Mouse (Mus musculus): ENCODE measurements around the gene Mcur1.

The Mcur1 gene

DNA sequence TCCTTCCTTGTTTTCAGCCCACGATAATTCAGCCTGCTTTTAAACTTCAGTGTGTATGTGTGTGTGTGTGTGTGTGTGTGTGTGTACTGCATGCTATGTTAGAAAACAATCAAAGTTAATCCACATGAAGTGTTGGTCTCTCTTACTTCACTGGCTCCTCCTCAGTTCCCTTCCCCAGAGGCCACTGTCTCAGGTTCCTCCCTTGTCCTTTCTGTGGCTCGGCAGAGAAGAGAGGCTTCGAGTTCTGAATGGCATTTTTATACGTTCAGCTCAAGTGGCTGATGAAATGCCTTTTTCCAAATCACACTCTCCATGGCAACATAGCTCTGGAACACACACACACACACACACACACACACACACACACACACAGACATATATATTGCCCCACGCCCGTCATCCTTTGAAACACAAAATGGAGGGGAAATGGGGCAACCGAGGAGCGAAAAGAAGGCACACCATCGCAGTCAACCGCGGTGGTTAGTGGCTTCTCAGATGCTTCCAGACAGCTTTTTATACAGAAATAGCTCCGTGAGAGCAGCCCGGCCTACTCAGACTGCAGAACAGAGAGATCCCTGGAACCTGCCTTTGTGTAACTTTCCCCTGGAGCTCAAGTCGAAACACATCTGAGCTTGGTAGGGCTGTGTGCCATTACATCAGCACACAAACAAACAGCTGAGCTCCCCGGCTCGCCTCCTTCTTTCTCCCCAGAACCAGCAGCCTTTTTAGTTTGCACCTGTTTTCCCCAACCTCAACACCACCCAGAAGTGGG is 34.4 kb downstream of the Mcur1 start:
- DNase-seq (ENCODE audit: low spot score), result no peak

DNA sequence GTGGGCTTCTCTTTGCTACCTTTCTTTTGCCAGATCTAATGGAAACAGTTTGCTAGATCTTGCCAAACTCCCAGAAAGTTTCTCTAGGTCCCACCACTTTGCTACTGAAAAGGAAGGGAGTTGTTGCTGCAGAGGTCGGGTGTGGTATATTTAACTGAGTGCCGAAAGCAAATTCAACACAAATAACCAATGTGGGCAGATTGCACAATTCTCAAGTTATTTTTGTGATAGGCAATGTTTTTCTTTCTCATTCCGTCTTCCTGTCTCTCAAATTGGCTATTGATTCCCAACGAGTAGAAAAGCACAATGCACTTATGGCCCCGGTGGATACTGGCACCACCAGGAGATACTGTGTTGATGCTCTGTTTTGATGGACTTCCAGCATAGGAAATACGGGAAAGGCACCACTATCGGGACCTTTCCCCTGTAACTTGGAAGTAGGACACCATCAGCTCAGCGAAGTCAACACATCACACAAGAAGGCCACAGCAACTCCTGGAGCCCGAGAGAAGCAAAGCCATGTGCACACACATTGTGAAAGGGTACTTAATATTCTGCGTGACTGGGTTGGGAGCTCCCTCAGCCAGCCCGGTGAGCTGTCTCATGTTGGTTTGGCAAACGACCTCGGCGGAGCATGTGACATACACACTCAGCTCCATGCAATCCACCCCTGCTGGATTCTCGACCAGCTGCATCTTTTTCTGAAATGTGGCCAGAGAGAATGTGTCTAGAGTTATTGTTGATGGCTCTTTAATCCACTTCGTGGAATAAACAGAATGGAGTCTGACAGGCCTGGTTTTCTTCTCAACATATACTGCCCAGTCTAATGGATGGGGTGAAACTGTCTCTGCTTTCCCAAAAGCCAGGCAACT is 35.3 kb downstream of the Mcur1 start:
- no peak for DNase-seq (ENCODE audit: low spot score)

DNA sequence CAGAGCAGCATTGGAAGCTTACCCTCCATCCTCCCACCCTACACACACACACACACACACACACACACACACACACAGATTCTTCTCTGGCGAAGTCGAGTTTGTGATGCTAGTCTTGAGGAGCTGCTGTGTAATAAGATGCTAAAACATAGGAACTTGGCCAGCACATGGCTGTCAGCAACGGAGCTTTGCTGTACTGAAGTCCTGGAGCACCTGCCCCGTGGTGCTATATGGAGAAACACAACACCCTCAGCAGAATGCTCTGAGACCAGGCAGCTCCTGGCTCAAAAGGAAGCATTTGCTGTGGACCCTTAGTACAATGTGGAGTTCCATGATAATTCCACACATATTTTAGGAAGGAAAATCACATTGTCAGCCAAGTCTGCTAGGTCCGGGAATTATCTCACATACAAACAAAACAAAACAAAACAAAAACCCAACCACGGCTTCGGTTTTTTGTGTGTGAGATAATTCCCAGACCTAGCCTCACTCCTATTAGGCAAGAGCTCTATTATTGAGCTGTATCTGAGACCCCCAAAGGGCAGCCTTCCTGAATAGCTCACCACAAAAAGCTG is 36.0 kb downstream of the Mcur1 start:
- DNase-seq (ENCODE audit: low spot score), result no peak

DNA sequence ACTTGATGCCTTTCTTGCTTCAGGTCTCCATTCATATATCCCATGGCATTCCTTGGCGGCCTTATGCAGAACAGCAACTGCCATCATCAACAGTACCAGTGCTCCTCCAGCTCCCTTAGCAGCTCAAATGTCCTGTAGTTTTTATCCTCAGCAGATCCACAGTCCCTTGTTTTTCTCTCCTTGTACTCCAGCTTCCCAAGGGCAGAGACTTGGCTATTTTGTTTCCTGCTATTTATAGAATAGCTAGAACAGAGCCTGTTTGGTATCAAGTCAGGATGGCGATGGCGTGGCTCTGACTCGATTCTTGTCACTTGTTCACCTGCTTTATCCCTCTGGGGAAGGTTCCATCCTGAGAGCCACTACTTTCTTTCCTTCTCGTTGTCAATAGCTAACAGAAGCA is 38.1 kb downstream of the Mcur1 start:
- DNase-seq (ENCODE audit: low spot score), result no peak

DNA sequence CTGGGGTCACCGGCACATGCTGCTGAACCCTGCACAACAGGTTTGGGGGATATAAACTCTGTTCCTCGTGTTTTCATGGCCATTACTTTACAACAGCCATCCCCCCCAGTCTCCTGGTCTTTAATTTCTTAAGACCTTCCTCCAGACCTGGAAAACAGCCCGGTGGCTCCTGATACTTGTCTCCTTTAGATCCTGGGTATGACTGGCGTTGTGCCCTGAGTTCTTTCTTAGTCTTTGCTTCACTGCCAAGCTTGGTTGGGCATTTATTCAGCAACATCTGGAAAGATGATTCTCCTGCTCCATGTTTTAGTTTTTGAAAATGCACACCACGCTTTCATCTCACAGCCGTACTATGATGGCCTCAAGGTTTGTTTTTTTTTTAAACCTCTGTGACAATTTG is 40.7 kb downstream of the Mcur1 start:
- DNase-seq (ENCODE audit: low spot score), result no peak

DNA sequence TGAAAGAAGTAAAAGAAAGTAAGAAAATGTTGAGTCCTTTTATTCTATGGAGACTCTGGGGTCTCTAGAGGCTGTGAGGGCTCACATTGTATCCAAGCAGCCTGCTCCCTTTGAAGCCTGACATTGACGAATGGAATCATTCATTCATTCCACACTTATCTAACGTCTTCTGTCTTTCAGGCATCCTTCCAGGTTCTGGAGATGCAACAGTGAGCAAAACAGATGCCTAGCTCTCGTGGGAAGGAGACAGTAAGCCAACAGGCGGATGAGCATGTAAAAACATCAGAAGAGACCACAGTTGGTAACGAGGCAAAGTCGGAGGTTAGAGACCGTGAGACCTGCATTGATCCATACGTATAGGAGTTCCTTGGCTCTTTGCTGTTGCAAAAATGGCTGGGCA is 42.6 kb downstream of the Mcur1 start:
- DNase-seq (ENCODE audit: low spot score), result no peak

DNA sequence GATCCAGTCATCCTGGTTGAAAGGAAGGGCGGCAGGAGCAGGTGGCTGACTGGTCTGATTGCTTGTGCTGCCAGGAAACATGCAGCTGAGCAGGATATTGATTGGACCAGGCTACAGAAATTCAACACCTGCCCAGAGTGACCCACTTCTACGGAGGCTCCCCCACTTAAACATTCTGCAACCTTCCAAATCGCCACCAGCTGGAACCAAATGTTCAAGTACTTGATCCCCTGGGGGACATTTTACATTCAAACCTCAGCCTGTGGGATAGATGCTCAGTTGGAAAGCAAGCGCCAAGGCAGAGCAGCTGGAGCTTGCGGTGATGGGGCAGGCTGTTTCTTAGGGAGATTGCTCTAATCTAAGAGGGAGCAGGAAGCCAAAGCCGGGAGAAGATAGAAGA is 43.1 kb downstream of the Mcur1 start:
- peak; percentile 38 for DNase-seq (ENCODE audit: low spot score)

DNA sequence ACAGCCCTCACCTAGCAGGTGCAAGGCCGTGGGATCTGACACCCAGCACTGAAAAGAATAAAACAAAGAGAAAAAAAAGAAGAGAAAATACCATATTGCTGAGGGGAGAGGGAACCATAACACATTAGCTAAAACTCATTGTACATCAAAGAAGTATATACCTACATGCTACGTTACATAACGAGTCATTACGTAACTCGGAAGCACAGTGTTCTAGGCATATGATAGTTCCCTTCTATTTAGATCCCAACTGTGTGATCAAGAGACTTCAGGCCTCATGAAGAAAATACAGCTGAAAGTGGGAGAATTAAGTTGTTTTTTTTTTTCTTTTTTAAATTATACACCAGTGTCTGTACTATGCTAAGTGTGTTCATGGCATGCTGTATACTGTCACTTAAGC is 43.9 kb downstream of the Mcur1 start:
- no peak for DNase-seq (ENCODE audit: low spot score)

DNA sequence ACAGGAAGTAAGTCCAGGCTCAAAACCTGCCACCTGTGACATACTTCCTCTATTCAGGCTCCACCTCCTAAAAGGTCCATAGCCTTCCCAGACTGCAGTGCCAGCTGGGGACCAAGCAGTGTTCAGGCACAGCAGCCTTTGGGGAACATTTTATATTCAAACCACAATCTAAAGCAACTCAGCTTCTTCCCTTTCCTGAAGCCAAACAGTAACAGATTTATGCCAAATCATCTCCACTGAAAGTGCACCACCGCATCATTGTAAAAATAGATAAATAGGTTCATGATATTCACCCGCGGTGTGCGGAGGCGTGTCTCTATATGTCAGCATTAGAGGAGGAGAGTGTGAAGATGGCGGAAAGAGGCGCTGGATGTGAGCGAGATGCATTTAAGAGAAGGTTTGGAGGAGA is 45.0 kb downstream of the Mcur1 start:
- no peak for DNase-seq (ENCODE audit: low spot score)

DNA sequence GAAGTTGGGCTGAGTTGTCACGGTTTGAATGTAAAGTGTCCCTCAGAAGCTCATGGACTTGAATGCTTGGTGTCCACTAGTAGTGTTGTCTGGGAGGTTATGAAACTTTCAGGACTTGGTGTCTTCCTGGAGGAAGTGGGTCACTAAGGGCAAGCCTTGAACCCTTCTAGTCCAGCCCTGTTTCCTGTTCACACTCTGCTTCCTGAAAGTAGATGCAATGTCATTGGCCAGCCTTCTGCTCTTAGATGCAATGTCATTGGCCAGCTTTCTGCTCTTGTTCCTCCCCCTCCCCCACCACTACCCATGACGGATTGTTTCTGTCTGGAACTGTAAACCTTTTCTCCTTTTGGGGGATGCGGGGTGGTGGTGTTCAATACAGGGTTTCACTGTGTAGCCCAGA is 47.3 kb downstream of the Mcur1 start:
- no peak for DNase-seq (ENCODE audit: low spot score)

DNA sequence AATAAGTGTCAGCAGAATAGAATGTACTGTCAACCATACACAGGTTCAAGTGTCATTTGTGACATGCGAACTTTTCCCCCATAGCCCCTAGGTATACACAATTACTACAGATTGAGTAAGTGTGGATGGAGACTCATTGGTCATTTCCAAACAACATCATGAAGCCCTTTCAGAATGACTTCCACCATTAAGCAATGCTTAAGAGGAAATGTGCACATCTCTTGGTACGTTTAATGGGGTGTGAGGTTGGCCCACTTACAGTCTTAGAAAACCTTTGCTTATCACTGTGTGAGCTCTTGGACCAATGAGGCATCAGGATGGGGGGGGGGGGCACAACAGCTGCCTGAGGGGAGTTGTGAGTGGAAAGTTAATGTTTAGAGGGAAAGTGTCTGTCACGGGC is 54.2 kb downstream of the Mcur1 start:
- no peak for DNase-seq (ENCODE audit: low spot score)

DNA sequence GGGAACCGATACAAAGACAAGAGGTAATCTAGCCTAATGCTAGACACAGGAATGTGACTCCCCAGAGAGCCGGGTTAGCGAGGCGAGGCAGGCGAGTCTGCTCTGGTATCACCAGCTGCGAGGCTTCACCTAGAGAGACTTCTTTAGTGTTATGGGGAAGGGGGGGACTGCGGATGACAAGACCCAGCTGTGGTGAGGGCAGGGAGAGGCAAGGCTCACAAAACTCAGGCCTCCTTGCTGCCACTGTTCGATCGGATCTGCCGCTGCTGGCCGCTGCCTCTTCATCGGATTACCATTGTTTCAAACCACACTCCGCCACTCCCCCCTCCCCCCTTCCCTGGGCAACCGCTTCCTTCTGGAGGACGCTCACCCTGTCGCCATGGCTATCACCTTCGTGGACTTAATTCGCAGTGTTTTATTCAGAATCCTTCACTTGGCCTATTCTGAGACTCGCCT is 56.6 kb downstream of the Mcur1 start:
- DNase-seq (ENCODE audit: low spot score), result peak; percentile 78

DNA sequence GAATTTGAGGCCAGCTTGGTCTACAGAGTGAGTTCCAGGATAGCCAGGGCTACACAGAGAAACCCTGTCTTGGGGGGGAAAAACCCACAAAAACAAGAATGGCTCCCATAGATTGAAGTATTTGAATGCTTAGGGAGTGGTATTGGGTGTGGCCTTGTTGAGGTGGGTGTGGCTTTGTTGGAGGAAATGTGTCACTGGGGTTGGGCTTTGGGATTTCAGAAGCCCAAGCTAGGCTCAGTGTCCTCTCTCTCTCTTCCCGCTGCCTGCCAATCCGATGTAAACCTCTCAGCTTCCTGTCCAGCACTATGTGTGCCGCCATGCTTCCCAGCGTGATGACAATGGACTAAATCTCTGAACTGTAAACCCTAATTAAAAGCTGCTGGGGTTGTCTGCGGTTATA is 58.4 kb downstream of the Mcur1 start:
- DNase-seq (ENCODE audit: low spot score), result peak; percentile 38

DNA sequence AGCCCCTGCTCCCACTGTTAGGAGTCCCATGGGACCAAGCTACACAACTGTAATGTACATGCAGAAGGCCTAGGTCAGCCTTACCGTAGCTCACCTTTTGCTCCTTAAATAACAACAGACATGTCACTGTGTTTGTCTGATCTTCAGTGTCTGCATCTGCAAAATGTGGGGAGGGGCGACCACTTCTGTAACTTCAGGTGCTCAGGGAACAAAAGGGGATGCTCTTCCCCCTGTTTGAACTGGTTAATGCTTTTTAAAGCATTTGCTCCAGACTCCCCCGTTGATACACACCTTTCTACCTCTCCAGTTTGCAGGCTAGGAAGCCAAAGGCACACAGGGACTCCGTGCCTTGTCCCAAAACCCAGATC is 59.5 kb downstream of the Mcur1 start:
- no peak for DNase-seq (ENCODE audit: low spot score)

DNA sequence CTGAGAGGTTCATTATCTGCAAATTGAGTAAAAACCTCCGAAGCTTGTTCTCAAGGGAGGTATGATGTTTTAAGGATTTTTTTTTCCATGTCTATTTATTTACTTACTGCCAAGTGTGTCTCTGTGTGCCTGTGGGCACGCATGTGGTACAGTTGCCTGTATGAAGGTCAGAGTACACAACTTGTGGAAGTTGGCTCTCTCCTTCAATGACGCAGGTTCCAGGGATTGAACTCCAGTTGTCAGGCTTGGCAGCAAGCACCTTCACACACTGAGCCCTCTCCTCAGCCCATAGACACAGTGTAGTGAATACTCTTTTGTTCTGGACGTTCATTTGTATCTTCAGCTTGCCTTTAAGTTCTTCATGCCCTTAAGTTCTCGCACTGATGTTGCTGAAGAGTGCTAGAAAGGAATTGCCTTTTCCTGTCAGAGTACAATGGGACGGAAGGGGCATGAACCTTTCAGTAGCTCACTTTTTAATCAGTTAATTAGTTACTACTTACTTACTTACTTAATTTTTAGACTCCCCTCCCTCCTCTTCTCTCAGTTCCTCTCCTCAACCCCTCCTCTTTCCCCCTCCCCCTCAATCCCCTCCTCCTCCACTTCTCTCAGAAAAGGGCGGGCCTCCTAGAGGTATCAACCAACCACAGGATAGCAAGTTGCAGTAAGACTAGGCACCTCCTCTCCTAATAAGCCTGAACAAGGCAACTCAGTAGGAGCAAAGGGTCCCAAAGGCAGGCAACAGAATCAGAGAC is 60.1 kb downstream of the Mcur1 start:
- DNase-seq (ENCODE audit: low spot score), result no peak

DNA sequence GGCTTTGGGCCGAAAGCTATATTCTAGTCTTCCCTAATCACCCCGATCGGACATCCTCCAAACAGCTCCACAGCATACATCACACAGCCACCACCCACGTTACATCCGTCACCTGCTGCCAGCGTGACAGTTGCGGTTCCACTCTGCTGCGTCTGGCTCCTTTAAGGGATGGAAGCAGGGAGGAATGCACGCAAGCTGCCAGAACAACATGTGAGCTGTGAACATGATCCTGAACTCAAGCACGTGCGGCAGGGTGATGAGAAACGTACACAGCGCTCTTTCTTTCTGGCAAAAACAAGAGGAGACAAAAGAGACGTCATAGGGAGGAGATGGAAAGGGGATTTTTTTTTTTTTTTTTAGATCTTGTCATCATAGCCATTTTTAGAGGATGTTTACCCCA is 61.1 kb downstream of the Mcur1 start:
- DNase-seq (ENCODE audit: low spot score), result no peak

DNA sequence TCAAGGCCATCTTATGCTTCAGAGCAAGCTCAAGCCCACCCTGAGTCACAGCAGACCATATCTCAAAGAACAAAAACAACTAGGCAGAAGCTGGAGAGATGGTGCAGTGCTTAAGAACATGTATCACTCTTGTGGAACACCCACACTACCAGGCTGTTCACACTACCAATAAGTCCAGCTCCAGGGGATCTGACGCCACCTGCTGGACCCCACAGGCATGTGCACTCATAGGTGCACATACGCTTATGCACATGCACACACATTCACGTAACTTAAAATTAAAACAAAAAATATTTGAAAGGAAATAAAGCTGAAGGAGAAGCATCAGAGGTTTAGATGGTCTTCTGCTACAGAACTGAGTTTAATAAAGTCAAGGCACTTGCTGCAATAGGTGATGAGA is 62.2 kb downstream of the Mcur1 start:
- no peak for DNase-seq (ENCODE audit: low spot score)

DNA sequence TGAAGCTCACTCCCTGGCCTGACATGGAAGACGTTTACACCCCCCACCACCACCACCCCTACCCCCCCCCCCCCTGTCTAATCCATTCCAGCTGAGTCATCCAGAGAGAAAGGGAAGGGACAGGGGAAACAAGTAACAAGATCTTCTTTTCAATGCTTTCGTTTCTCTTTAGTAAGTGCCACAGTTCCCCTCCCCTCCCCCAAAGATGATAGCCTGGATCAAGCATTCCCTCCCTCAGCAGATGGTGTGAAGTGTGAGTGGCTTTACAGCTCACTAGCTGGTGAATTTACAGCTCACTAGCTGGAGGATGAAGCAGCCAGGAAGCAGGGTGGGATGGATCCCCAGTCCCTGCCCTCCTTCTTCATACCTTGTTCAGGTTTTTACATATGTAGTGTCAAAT is 63.3 kb downstream of the Mcur1 start:
- peak; percentile 40 for DNase-seq (ENCODE audit: low spot score)

DNA sequence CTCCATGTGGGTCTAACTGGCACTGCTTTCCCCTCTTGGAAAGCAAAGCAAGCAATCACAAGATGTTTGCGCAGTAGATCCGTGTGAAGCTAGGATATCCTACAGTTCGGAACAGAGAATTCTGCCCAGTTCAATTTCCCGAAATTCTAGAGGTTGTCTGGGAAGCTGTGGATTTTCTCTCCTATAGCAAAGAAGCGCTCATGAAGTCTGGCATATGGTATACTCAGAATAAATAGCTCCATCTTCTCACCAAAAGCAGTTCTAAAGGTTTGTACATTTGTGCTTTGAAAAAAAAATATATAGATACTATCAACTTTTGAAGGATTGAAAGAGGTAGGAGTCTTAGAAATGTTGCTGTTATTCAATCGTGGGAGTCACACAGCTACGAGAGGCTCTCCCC is 64.3 kb downstream of the Mcur1 start:
- DNase-seq (ENCODE audit: low spot score), result no peak

DNA sequence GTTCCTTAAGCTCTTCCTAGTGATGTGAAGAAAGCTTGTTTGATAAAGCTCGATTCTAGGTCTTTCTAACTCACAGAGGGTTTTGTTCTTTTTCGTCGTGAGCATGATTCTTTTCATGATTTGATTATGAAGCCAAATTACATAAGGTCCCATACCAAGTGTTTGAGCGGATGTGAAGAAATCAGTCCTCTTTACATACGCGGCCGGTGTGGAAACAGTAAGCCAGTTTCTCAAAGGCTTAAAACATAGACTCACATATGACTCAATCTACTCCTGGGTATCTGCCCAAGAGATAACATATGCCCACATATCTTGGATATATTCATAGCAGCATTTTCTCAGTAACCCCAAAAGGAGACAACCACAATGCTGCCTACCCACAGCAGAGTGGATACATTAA is 66.3 kb downstream of the Mcur1 start:
- no peak for DNase-seq (ENCODE audit: low spot score)

DNA sequence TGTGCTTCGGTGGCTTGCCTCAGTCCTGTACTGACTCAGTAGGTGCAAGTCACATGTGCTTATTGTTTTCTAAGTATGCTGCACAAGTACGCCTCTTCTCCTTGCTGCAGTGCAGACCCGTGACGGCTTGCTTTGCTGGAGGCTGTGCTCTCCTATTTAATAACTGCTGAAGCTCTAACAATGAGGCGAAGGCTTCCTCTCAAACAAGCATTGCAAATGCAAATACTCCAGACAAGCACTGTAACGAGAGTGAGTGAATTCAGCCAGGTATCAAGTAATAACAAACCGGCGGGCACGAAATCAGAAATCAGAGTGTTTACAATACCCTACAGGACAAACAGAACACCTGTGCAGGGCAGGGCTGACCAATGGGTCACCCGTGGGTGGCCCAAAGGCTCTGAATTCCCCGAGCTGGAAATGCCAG is 66.9 kb downstream of the Mcur1 start:
- no peak for DNase-seq (ENCODE audit: low spot score)
